Mouse (Mus musculus): ENCODE data around the gene Ccdc113. TPM values are rescaled to one million over a fixed set of nuclear protein-coding genes. Genes with fewer than 3 reads are reported as not detected.

Ccdc113 gene
- total and polyA plus RNA-seq, 2 experiments from 2014 or later, result 0.34 to 1.6 TPM

GRCm38 (mm10) chr8:95523991-95524390 is 9.9 kb upstream of the Ccdc113 start:
- Histone ChIP-seq H3K4me1 (ENCODE audit: control insufficient read depth, insufficient read depth) (no peaks in the 10 kb centered on the region), H3K27ac (ENCODE audit: low read depth) (no peak overlapping the region), H3K4me2 (ENCODE audit: low read depth, low read length) (no peak overlapping the region), H3K9ac (replicated peaks; ENCODE audit: low read depth, low read length) (no peak overlapping the region), H3K9me3 (replicated peaks; ENCODE audit: control insufficient read depth, low read length) (no peaks in the 10 kb centered on the region), H3K27me3 (ENCODE audit: control insufficient read depth, insufficient read depth, low read length) (no peaks in the 10 kb centered on the region), H3K4me3 (ENCODE audit: low read depth, low read length) (no peak overlapping the region), H3K36me3 (replicated peaks; ENCODE audit: control insufficient read depth, insufficient read depth, low read length) (no peaks in the 10 kb centered on the region)
- DNase-seq (ENCODE audit: low spot score) (no peak), ATAC-seq (ENCODE audit: insufficient read depth, low read depth) (no peak)
- no peak for TF ChIP-seq EP300 (IDR thresholded peaks at IDR 0.05; ENCODE audit: low read depth)
- no peak for TF ChIP-seq CTCF (IDR thresholded peaks at IDR 0.05; ENCODE audit: low read depth)
- WGBS, result 62% methylated on average over 4 of the region's 4 CpGs

GRCm38 (mm10) chr8:95528194-95528593 is 5.7 kb upstream of the Ccdc113 start:
- Histone ChIP-seq H3K9ac (replicated peaks; ENCODE audit: low read depth, low read length) (no peak overlapping the region), H3K9me3 (replicated peaks; ENCODE audit: control insufficient read depth, low read length) (no peaks in the 10 kb centered on the region), H3K4me1 (ENCODE audit: control insufficient read depth, insufficient read depth) (no peaks in the 10 kb centered on the region), H3K4me2 (ENCODE audit: low read depth, low read length) (no peak overlapping the region), H3K4me3 (ENCODE audit: low read depth, low read length) (no peak overlapping the region), H3K27me3 (ENCODE audit: control insufficient read depth, insufficient read depth, low read length) (no peaks in the 10 kb centered on the region), H3K27ac (ENCODE audit: low read depth) (no peak overlapping the region), H3K36me3 (replicated peaks; ENCODE audit: control insufficient read depth, insufficient read depth, low read length) (no peaks in the 10 kb centered on the region)
- no peak for DNase-seq (ENCODE audit: low spot score)
- TF ChIP-seq EP300 (IDR thresholded peaks at IDR 0.05; ENCODE audit: low read depth) (no peak), CTCF (IDR thresholded peaks at IDR 0.05; ENCODE audit: low read depth) (no peak)
- ATAC-seq (ENCODE audit: insufficient read depth, low read depth), result no peak
- WGBS, result 83% methylated on average over 10 of the region's 10 CpGs

DNA sequence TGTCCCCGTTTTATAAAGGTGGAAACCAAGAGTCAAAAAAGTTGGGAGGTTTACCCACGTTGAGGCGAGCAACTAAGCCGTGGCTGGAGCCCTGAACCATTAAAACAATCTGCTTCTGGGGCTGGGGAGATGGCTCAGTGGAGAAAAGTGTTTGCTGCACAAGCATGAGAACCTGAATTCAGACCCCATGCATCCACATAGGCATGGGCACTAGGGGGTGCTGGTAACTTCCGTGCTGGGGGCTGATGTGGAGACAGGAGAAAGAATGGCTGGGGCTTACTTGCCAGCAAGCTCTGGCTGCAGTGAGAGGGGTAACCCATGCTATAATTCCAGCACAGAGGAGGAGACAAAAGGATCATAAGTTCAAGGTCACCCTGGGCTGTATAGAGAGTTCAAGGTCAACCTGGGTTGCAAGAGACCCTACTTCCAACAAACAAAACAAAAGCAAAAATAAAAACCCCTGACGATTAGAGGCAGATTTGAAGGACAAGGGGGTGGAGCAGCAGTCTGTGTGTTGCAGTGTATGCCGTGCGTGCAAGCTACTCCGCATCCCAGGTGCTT is 5.1 kb upstream of the Ccdc113 start:
- DNase-seq (ENCODE audit: low spot score), result no peak
- Histone ChIP-seq H3K27me3 (ENCODE audit: control insufficient read depth, insufficient read depth, low read length) (no peaks in the 10 kb centered on the region), H3K9me3 (replicated peaks; ENCODE audit: control insufficient read depth, low read length) (no peaks in the 10 kb centered on the region), H3K4me2 (ENCODE audit: low read depth, low read length) (no peak overlapping the region), H3K36me3 (replicated peaks; ENCODE audit: control insufficient read depth, insufficient read depth, low read length) (no peaks in the 10 kb centered on the region), H3K4me3 (ENCODE audit: low read depth, low read length) (no peak overlapping the region), H3K4me1 (ENCODE audit: control insufficient read depth, insufficient read depth) (no peaks in the 10 kb centered on the region), H3K9ac (replicated peaks; ENCODE audit: low read depth, low read length) (no peak overlapping the region), H3K27ac (ENCODE audit: low read depth) (no peak overlapping the region)
- TF ChIP-seq CTCF (IDR thresholded peaks at IDR 0.05; ENCODE audit: low read depth) (no peak), EP300 (IDR thresholded peaks at IDR 0.05; ENCODE audit: low read depth) (no peak)
- WGBS, result 69% methylated on average over 9 of the region's 9 CpGs
- ATAC-seq (ENCODE audit: insufficient read depth, low read depth), result no peak

GRCm38 (mm10) chr8:95532206-95532605 is 1.7 kb upstream of the Ccdc113 start:
- Histone ChIP-seq H3K9ac (replicated peaks; ENCODE audit: low read depth, low read length) (no peak overlapping the region), H3K4me2 (ENCODE audit: low read depth, low read length) (no peak overlapping the region), H3K9me3 (replicated peaks; ENCODE audit: control insufficient read depth, low read length) (no peaks in the 10 kb centered on the region), H3K27ac (ENCODE audit: low read depth) (no peak overlapping the region), H3K4me1 (ENCODE audit: control insufficient read depth, insufficient read depth) (no peaks in the 10 kb centered on the region), H3K36me3 (replicated peaks; ENCODE audit: control insufficient read depth, insufficient read depth, low read length) (no peaks in the 10 kb centered on the region), H3K27me3 (ENCODE audit: control insufficient read depth, insufficient read depth, low read length) (no peaks in the 10 kb centered on the region), H3K4me3 (ENCODE audit: low read depth, low read length) (no peak overlapping the region)
- 77% methylated on average over 4 of the region's 4 CpGs for WGBS
- TF ChIP-seq CTCF (IDR thresholded peaks at IDR 0.05; ENCODE audit: low read depth) (no peak), EP300 (IDR thresholded peaks at IDR 0.05; ENCODE audit: low read depth) (no peak)
- DNase-seq (ENCODE audit: low spot score) (no peak), ATAC-seq (ENCODE audit: insufficient read depth, low read depth) (no peak)

DNA sequence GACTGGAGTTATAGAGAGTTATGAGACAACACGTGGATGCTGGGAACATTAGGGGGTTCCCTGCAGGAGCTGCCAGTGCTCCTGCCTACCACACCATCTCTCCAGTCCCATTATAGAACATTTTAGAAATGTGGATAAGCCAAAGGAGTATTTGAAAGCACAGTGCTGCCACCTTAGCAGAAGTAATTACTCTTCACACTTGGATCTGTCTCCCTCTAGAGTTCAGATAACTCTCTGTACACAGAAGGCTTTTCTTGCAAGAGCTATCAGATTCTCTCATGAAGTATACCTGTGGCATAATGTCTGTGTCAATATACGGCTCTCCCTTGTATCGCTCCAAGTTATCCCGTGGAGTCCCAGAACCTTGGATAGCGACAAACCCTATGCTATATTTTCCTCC is 5.6 kb downstream of the Ccdc113 start:
- WGBS, result 63% methylated on average over 5 of the region's 5 CpGs
- Histone ChIP-seq H3K4me2 (ENCODE audit: low read depth, low read length) (no peak overlapping the region), H3K36me3 (replicated peaks; ENCODE audit: control insufficient read depth, insufficient read depth, low read length) (no peaks in the 10 kb centered on the region), H3K4me1 (ENCODE audit: control insufficient read depth, insufficient read depth) (no peaks in the 10 kb centered on the region), H3K9ac (replicated peaks; ENCODE audit: low read depth, low read length) (no peak overlapping the region), H3K9me3 (replicated peaks; ENCODE audit: control insufficient read depth, low read length) (no peaks in the 10 kb centered on the region), H3K4me3 (ENCODE audit: low read depth, low read length) (no peak overlapping the region), H3K27me3 (ENCODE audit: control insufficient read depth, insufficient read depth, low read length) (no peaks in the 10 kb centered on the region), H3K27ac (ENCODE audit: low read depth) (no peak overlapping the region)
- no peak for DNase-seq (ENCODE audit: low spot score)
- TF ChIP-seq EP300 (IDR thresholded peaks at IDR 0.05; ENCODE audit: low read depth) (no peak), CTCF (IDR thresholded peaks at IDR 0.05; ENCODE audit: low read depth) (peak; percentile 25; the same call in 1 of the 2 replicates)
- ATAC-seq (ENCODE audit: insufficient read depth, low read depth), result no peak

DNA sequence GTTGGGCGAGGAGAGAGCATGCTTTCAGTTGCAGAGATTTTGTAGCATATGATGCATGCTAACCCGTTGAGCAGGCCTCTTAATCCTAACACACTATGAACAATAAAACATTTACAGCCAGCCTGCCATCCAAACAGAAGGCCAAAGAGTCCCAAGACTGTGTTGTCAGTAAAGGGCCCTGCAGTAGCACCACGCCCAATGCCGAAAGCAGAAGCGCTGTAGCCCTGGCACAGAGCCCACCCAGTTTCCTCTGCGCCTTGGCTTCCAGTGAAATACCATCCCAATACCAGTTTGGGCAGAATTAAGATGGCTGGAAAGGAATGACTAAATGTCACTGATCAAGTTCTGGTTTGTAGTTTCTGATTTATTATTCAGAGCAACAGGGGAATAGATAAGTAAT is 8.3 kb downstream of the Ccdc113 start:
- H3K27me3 ChIP-seq (ENCODE audit: control insufficient read depth, insufficient read depth, low read length), result no peaks in the 10 kb centered on the region
- H3K4me3 ChIP-seq (ENCODE audit: low read depth, low read length), result no peak overlapping the region
- H3K4me1 ChIP-seq (ENCODE audit: control insufficient read depth, insufficient read depth), result no peaks in the 10 kb centered on the region
- TF ChIP-seq EP300 (IDR thresholded peaks at IDR 0.05; ENCODE audit: low read depth), result no peak
- no peak for TF ChIP-seq CTCF (IDR thresholded peaks at IDR 0.05; ENCODE audit: low read depth)
- no peak overlapping the region for H3K9ac ChIP-seq (replicated peaks; ENCODE audit: low read depth, low read length)
- DNase-seq (ENCODE audit: low spot score) (no peak), ATAC-seq (ENCODE audit: insufficient read depth, low read depth) (no peak)
- WGBS, result 81% methylated on average over 6 of the region's 6 CpGs
- H3K9me3 ChIP-seq (replicated peaks; ENCODE audit: control insufficient read depth, low read length), result no peaks in the 10 kb centered on the region
- H3K4me2 ChIP-seq (ENCODE audit: low read depth, low read length), result no peak overlapping the region
- no peaks in the 10 kb centered on the region for H3K36me3 ChIP-seq (replicated peaks; ENCODE audit: control insufficient read depth, insufficient read depth, low read length)
- H3K27ac ChIP-seq (ENCODE audit: low read depth), result no peak overlapping the region
